Mouse (Mus musculus): ENCODE results near the gene Ube2c. TPM values are rescaled to one million over a fixed set of nuclear protein-coding genes. Genes with fewer than 3 reads are reported as not detected.
A peak's percentile ranks its signal among the peaks of the same experiment; 100 is the strongest.

Gene Ube2c
- 1 to 10 TPM; 1.2 to 1.5 TPM for total RNA-seq (2021)

DNA sequence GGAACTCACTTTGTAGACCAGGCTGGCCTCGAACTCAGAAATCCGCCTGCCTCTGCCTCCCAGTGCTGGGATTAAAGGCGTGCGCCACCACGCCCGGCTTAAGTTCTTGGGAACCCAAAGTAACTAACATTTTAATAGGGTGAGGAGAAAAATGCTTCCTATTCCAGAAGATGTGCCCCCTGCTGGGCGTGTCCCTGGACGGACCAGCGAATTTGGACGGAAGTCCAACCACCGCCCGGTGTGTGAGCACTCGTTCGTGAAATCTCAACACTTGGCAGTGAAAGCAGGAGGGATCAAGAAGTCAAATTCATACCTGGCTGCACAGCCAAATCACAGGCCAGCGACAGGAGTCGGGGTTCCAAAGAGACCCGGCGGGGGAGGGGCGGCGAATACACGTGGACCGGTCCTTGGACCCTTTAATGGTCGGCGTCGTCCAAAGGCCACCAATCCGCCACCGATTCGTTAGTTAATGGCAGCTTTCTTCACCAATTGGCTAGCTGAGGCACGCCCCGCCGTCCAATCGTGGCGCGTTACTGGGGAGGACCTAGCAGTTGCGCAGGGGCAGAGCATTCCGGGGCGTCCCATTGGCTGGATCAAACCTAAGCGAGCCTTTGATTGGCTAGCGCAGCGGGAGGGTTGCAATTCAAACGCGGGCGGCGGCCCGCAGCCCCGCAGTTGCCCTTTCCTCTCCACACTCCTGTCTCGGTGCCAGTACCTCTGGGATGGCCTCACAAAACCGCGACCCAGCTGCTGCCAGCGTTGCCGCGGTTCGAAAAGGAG, at the start of gene Ube2c:
Gene Ube2c, plus strand, starts transcription at position 641 of the 780 bp plus-strand sequence.
- DNase-seq, result peak; percentile 96 to 98

- no peak for DNase-seq
These were observed 46.4 kb upstream of the Ube2c start for GRCm38 (mm10) chr2:164723276-164723675.

- DNase-seq, result peak; percentile 36 to 40
These were observed 43.6 kb upstream of the Ube2c start for GRCm38 (mm10) chr2:164725895-164726619.

DNA sequence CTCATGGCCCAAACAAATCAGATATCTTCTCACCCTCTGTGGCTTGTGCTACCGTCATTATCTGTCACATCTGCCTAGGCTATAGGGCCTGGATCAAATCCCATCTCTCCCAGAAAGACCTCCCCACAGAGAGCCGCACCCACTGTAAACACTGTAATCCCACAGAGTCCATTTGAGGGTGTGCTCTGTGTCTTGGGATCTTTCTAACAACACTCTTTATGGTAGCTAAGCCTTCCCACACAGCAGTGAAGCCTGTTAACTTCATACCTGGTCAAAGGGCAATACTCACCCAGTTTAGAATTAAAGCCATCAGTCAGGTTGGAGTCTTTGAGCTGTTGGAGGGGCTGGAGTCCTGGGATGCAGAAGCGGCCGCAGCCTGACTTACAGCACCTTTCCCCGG, 38.0 kb upstream of the Ube2c start:
- DNase-seq, result no peak

GRCm38 (mm10) chr2:164733259-164733658, 36.4 kb upstream of the Ube2c start:
- DNase-seq, result no peak

DNA sequence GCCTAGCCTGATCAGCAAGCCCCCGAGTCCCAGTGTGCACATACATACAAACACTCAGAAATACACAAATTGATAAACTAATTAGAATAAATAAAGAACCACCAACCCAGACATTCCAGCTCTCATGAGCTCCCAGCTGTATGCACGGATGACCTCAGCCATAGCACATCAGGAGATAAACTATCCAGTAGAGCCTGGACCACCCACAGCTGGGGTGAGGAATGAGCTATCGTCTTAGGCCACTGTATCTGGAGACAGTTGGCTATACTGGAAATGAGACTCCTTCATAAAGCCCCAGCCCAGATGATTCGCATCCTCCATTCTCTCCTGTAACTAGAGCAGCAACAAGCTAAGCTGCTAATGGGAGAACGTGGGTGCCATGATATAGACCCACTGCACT, 34.9 kb upstream of the Ube2c start:
- DNase-seq, result no peak

- no peak for DNase-seq
These were observed 34.3 kb upstream of the Ube2c start for GRCm38 (mm10) chr2:164735446-164735845.

GRCm38 (mm10) chr2:164737377-164738090, 32.2 kb upstream of the Ube2c start:
- no peak for DNase-seq

- no peak for DNase-seq
These were observed 29.8 kb upstream of the Ube2c start for GRCm38 (mm10) chr2:164739876-164740275.

DNA sequence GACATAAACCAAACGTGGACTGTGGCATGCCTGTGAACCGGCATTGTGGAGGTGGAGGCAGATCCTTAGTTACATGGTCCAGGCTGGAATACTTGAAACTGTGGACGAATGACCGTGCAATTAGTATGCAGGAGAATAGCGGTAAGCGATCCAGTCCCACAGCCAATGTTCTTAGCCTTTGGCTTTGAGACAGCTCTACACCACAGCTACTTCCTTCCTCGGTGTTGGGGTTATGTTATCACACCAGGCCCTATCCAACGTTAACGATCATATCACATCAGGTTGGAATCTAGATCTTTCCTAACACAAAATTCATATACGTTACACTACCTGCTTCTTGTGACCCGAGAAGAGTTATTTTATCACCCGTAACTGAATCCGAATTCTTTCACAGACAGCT, 24.7 kb upstream of the Ube2c start:
- DNase-seq, result no peak

DNA sequence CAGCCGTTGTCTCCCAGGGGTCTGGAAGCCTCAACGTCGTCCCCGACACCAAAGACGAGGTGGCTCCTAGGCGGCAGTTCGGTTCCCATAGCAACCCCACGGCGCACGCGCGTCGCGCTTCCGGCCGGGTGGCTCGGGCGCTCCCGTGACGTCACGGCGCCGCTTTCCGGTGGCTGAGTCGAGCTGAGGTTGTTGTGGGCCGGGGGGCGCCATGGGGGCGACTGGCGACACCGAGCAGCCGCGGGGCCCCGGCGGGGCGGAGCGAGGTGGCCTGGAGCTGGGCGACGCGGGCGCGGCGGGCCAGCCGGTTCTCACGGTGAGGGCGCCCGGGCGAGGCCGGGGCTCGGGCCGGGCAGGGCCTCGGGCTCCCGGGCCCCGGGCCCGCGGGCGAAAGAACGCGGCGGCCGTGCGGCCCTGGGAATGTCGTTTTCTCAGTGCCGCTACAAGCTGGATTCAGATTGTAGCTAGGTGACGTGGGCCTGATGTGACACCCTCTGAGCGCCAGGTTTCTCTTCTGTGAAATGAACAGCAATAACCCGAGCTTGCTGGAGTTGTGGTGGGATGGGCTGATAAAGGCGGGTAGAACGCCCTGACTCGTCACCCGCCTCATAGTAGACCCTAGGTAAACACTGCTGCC, 23.7 kb upstream of the Ube2c start, which contains the start of the genes Wfdc3 and Dnttip1:
Gene Wfdc3, minus strand, starts transcription at position 89 of the 637 bp plus-strand sequence.
Gene Dnttip1, plus strand, starts transcription at position 141 of the 637 bp plus-strand sequence.
- peak; percentile 94 for DNase-seq

DNA sequence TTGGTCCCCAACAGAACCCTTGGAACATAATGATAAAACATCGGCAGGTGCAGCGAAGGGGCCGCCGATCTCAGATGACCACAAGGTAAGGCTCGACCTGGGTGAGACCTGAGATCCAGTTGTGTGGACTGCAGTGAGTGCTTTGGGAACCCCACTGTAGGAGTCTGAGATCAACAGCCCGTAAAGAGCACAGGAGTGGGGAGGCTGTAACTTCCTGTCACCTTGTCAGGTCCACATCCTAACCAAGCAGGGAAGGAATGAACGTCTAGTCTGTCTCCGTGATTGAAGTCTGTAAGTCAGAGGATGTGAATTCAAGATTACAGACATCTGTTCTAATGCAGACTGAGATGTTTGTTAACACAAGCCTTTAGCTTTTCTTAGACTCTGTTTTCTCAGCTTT, 23.0 kb upstream of the Ube2c start:
- no peak for DNase-seq

DNA sequence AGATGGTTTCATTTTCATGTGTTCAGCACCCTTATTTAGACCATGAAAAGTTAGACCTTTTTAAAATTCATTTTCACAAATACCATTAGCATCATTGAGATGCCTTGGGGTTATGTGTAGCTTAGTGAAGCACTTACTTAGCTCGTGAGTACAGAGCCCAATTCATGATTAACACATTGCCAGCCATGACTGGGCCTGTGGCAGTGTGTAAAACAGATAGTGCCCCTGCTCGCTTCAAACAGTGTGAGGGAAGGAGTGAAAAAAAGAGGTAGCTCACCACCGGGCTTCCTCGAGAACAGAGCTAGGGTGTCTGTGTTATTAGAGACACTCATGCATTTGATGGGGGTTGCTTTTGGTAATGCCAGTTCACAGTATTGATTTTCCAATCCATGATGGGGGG, 21.5 kb upstream of the Ube2c start:
- no peak for DNase-seq

GRCm38 (mm10) chr2:164748991-164749390, 20.7 kb upstream of the Ube2c start:
- no peak for DNase-seq

GRCm38 (mm10) chr2:164752454-164752853, 17.2 kb upstream of the Ube2c start:
- no peak for DNase-seq

DNA sequence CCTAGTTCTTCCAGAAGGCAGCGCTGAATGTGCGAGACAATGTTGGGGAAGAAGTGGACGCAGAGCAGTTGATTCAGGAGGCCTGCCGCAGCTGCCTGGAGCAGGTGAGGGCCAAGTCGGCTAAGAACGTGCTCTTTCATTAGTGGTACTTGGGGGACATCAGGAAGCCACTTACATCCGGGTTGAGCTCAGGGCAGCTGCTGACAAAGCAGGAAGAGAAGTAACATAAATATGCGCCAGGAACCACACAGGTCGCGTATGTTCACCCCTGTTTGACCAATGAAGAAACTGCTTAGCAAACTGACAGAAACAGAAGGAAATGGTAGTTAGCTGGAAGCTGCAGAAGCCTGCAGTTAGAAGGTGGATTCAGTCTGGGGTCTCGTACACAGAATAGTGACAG, 15.6 kb upstream of the Ube2c start:
- no peak for DNase-seq

- no peak for DNase-seq
These were observed 14.9 kb upstream of the Ube2c start for GRCm38 (mm10) chr2:164754800-164755199.

DNA sequence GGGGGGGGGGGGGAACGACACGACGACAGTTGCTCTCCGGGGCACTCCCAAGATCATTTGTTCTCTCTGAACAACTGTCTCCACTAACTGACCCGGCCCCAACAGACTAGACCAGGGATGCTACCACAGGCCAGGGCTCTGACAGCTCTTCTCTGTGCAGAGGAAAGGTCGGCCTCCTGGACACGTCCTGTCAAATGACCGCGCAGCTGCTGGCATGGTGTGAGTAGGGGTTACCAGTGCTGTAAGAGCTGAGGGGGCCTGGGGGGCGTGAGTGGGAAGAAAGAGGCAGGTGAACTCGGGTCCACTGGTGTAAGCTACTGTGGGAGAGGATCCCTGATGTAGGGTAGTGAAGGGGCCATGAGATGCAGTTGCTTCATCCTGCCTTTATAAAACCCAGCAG, 11.9 kb upstream of the Ube2c start:
- no peak for DNase-seq

DNA sequence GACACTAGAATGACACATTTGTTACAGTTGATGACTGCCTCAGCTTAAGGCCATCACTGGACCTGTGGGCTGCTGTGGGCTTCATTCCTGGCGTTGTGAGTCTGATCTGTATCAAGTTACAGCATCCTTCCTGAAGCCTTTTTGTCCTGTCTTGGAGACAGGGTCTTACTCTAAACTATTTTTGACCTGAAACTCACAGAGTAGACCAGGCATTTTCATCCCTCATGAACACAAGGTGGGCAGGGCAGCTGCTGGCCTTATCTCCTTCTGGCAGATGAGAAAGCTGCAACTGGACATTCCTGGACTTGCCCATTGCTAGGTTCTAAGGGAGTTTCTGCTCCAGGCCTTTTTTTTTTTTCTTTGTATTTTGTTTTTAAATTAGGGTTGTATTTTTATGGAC, 11.0 kb upstream of the Ube2c start:
- DNase-seq, result no peak

- no peak for DNase-seq
These were observed 9.5 kb upstream of the Ube2c start for GRCm38 (mm10) chr2:164760059-164760833.

DNA sequence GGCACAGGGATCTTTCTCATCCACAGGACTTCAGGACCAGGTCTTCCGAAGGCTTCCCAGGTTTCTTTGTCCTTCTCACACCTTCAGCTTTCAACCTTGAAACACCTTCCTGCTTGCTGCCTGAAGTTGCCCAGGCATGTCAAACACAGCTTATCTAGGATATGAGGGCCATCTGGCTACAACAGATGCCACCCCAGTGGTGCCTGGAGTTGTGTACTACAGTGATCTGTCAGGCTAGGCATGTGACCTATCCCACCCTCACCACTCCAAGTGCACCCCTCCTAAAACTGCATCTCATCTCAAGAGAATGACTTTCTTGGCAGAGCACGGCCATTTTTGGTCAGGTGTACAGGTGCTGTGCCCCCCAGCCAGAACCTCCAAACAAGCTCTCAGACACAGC, 8.2 kb upstream of the Ube2c start:
- DNase-seq, result no peak

DNA sequence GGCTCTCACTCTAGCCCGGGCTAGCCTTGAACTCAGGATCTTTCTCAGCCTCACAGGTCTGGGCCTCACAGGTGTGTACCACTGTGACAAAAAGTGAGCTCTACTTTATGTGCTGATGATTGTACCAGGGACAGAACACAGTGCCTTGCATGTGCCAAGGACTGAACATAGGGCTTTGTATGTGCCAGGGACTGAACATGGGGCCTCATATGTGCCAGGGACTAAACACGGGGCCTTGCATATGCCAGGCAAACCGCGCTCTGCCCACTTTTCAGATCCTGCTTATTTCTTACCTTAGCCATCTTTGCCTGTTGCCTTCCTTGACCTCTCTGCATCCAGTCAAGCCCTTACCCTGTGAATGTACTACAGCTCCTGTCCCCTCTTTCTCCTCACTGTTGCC, 7.7 kb upstream of the Ube2c start:
- no peak for DNase-seq

Measured in layer of hippocampus, postnatal 36 days (tissue).